Mouse (Mus musculus) sigmoid colon, adult 10 weeks (tissue): Measurements from ENCODE around the gene A030003K21Rik. TPM values are rescaled to one million over a fixed set of nuclear protein-coding genes. Genes with fewer than 3 reads are reported as not detected.

Experiments used
- polyA plus RNA-seq: library from polyadenylated mRNA; stranded (reverse); fragments of 350-450 nt; fragmentation: Illumina TruSeq; extraction: RNeasy Lipid Tissue Mini Kit (QIAGEN cat#74804); gene quantifications from one replicate; pipeline ENCODE4 v1.2.3, GENCODE M21; 2014; ENCODE audit warnings: low read depth, low replicate concordance

A030003K21Rik gene
- polyA plus RNA-seq, result not detected

GRCm38 (mm10) chr1:82943295-82943694, at the start of gene A030003K21Rik:
Gene A030003K21Rik, minus strand, starts transcription at chr1:82943388.

GRCm38 (mm10) chr1:82959870-82960385, 16.7 kb upstream of the A030003K21Rik start, which contains the start of gene Gm47955:
Gene Gm47955, plus strand, starts transcription at chr1:82960286.

GRCm38 (mm10) chr1:82955913-82956312, 12.7 kb upstream of the A030003K21Rik start, which contains the start of gene Gm7544:
Gene Gm7544, minus strand, starts transcription at chr1:82956013.

GRCm38 (mm10) chr1:82931326-82931725, 11.9 kb downstream of the A030003K21Rik start, which contains the start of gene Gm6217:
Gene Gm6217, minus strand, starts transcription at chr1:82931399.

GRCm38 (mm10) chr1:82924650-82925049, 18.5 kb downstream of the A030003K21Rik start, which contains the start of gene A030014E15Rik:
Gene A030014E15Rik, plus strand, starts transcription at chr1:82924917.

GRCm38 (mm10) chr1:82913025-82913424, 30.2 kb downstream of the A030003K21Rik start, which contains the start of gene A030005L19Rik:
Gene A030005L19Rik, plus strand, starts transcription at chr1:82913325.

Other genes starting within 250 kb of the A030003K21Rik start
- 280 TPM for gene Mff, start 218.5 kb downstream of the A030003K21Rik start, polyA plus RNA-seq
- gene Tm4sf20, start 174.9 kb downstream of the A030003K21Rik start, polyA plus RNA-seq, result 970 TPM
- gene Gm47791, start 172.1 kb downstream of the A030003K21Rik start, polyA plus RNA-seq, result not detected
- gene Agfg1, start 103.9 kb downstream of the A030003K21Rik start, polyA plus RNA-seq, result 69.1 TPM
- 1.9 TPM for gene A030005L19Rik, start 30.1 kb downstream of the A030003K21Rik start, polyA plus RNA-seq
- gene A030014E15Rik, start 18.5 kb downstream of the A030003K21Rik start, polyA plus RNA-seq, result not detected
- not detected for gene Gm6217, start 12.0 kb downstream of the A030003K21Rik start, polyA plus RNA-seq
- not detected for gene Gm7544, start 12.6 kb upstream of the A030003K21Rik start, polyA plus RNA-seq
- not detected for gene Gm47955, start 16.9 kb upstream of the A030003K21Rik start, polyA plus RNA-seq
- gene Gm47959, start 57.2 kb upstream of the A030003K21Rik start, polyA plus RNA-seq, result not detected
- 0.76 TPM for gene Slc19a3, start 95.1 kb upstream of the A030003K21Rik start, polyA plus RNA-seq
- not detected for gene Krtap28-10, start 99.1 kb upstream of the A030003K21Rik start, polyA plus RNA-seq
- gene Gm47969, start 101.5 kb upstream of the A030003K21Rik start, polyA plus RNA-seq, result not detected
- gene A030005K14Rik, start 116.0 kb upstream of the A030003K21Rik start, polyA plus RNA-seq, result not detected
- not detected for gene Krtap28-13, start 117.5 kb upstream of the A030003K21Rik start, polyA plus RNA-seq
- 17.3 TPM for gene Ccl20, start 173.4 kb upstream of the A030003K21Rik start, polyA plus RNA-seq
- gene Daw1, start 216.4 kb upstream of the A030003K21Rik start, polyA plus RNA-seq, result not detected